Mouse (Mus musculus): ENCODE data around the gene Taf1a. TPM values are rescaled to one million over a fixed set of nuclear protein-coding genes. Genes with fewer than 3 reads are reported as not detected.

Gene Taf1a
- polyA plus RNA-seq, 1 experiment from 2014 or later = 18.6 TPM

GRCm38 (mm10) chr1:183442015-183442774 is 53.4 kb downstream of the Taf1a start:
- no peaks in the 10 kb centered on the region for H3K36me3 ChIP-seq (ENCODE audit: control insufficient read depth, insufficient read depth)
- H3K27me3 ChIP-seq (replicated peaks; ENCODE audit: control insufficient read depth, insufficient read depth, low read length) = no peaks in the 10 kb centered on the region
- no peak overlapping the region for H3K27ac ChIP-seq (ENCODE audit: low read length)
- peaks cover 3% of the 10 kb centered on the region; the same call in 1 of the 2 replicates for H3K9me3 ChIP-seq (ENCODE audit: control insufficient read depth, low read length)
- no peak overlapping the region for H3K4me3 ChIP-seq (replicated peaks; ENCODE audit: low read length)
- peak; percentile 74 for ATAC-seq
- H3K4me2 ChIP-seq (ENCODE audit: low read length) = no peak overlapping the region
- H3K9ac ChIP-seq (replicated peaks; ENCODE audit: low read depth, low read length) = no peak overlapping the region
- 21% methylated on average over 19 of the region's 19 CpGs for WGBS
- peaks cover 5% of the 10 kb centered on the region for H3K4me1 ChIP-seq (replicated peaks; ENCODE audit: control insufficient read depth, insufficient read depth, low read length)

DNA sequence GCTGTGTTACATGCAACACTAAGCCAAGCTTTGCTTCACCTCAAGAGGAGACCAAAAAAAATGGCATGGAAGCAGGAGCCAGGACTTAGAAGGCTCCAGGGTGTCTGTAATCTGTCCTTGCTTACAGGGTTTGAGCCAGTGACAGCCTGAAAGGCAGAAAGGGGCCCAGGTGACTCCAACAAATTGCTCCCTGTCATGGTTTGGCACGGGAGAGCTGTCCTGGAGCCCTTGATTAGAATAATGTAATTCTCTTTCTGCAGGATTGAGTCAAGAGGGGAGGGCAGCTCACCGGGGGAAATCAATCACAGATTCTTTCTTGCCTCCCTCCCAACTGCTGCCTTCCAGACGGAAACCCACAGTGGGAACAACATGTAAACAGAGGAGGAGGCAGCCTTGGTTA is 64.3 kb downstream of the Taf1a start:
- Histone ChIP-seq H3K9me3 (ENCODE audit: control insufficient read depth, low read length) (no peaks in the 10 kb centered on the region), H3K36me3 (ENCODE audit: control insufficient read depth, insufficient read depth) (no peaks in the 10 kb centered on the region), H3K4me3 (replicated peaks; ENCODE audit: low read length) (no peak overlapping the region), H3K4me1 (replicated peaks; ENCODE audit: control insufficient read depth, insufficient read depth, low read length) (no peaks in the 10 kb centered on the region), H3K27ac (ENCODE audit: low read length) (no peak overlapping the region), H3K27me3 (replicated peaks; ENCODE audit: control insufficient read depth, insufficient read depth, low read length) (no peaks in the 10 kb centered on the region), H3K4me2 (ENCODE audit: low read length) (no peak overlapping the region), H3K9ac (replicated peaks; ENCODE audit: low read depth, low read length) (no peak overlapping the region)
- no peak for ATAC-seq
- 18% methylated on average over 3 of the region's 3 CpGs for WGBS

Other genes starting within 250 kb of the Taf1a start
- gene Disp1, start 167.5 kb upstream of the Taf1a start, polyA plus RNA-seq (2015; fragmentation: Nextera tagmentation; extraction: Ambion mirVana) = 6.4 and 7.1 TPM in 2 replicates
- gene Aida, start 92.4 kb upstream of the Taf1a start, polyA plus RNA-seq (2015; fragmentation: Nextera tagmentation; extraction: Ambion mirVana) = 51.6 and 51.7 TPM in 2 replicates
- 120 and 132 TPM in 2 replicates for gene Brox, start 91.7 kb upstream of the Taf1a start, polyA plus RNA-seq (2015; fragmentation: Nextera tagmentation; extraction: Ambion mirVana)
- gene Mia3, start 19.4 kb upstream of the Taf1a start, polyA plus RNA-seq (2015; fragmentation: Nextera tagmentation; extraction: Ambion mirVana) = 105 and 108 TPM in 2 replicates
- gene Hhipl2, start 29.2 kb downstream of the Taf1a start, polyA plus RNA-seq (2015; fragmentation: Nextera tagmentation; extraction: Ambion mirVana) = 0.24 and 1.1 TPM in 2 replicates